Mouse (Mus musculus): ENCODE results near the gene Slc22a6.

GRCm38 (mm10) chr19:8661821-8662307, 44.0 kb downstream of the Slc22a6 start:
- no peak for TF ChIP-seq CTCF (IDR thresholded peaks at IDR 0.05; ENCODE audit: insufficient read depth, low read length)
- no peak for TF ChIP-seq POLR2A (IDR thresholded peaks at IDR 0.05; ENCODE audit: borderline replicate concordance, extremely low read depth, low read depth, low read length)
